ENCODE assay signal across 29 mouse cellular contexts in the genomic region with DNA sequence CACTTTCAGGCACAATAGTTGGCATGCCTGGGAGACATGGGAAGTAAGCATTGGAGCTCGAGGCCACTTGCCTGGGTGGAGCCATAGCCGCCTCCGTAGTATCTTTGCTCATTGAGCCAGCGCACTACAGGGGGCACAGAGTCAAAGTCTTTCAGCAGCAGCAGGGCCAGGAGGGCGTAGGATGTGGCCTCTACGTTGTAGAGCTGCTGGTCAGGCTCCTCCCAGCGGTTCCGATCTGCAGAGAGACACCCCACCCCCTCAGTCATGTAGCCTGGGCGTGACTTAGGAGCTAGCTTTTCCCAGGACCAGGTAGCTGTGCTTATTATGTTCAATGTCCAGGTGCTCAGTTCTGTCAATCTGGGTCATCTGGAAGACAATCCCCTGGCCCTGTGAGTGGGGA. TPM values are rescaled to one million over a fixed set of nuclear protein-coding genes. Genes with fewer than 3 reads are reported as not detected.
"Had no signal": no experiment of that assay in that cellular context is flagged by ENCODE, and none has a peak within 500 bp of the region (broad histone marks: within the 10 kb centered on the region; RNA-seq: fewer than 3 reads in every experiment).

No protein-coding gene starts in this region.

- H3K27me3 ChIP-seq: liver, embryonic 13.5 days; lung, embryonic 15.5 days; midbrain, embryonic 13.5 days; neural tube, embryonic 13.5 days had no signal

- H3K4me2 ChIP-seq: limb, embryonic 13.5 days; liver, embryonic 13.5 days; lung, embryonic 15.5 days; midbrain, embryonic 13.5 days; neural tube, embryonic 13.5 days had no signal

- DNase-seq: kidney, adult 18-20 months; kidney, adult 9 months; kidney, postnatal 14 days; kidney, postnatal 4 days; layer of hippocampus, adult 9-11 months; liver, embryonic 13.5 days; lung, postnatal 10 days; lung, postnatal 36 days; retina, postnatal 1 day; right cerebral cortex, postnatal 25 days; thymus, adult 2 months; thymus, postnatal 14 days; thymus, postnatal 4 days had no signal

- H3K9ac ChIP-seq: limb, embryonic 13.5 days; liver, embryonic 13.5 days; lung, embryonic 15.5 days; midbrain, embryonic 13.5 days; neural tube, embryonic 13.5 days had no signal

- H3K4me1 ChIP-seq: limb, embryonic 10.5 days; limb, embryonic 13.5 days; lung, embryonic 15.5 days; midbrain, embryonic 10.5 days; midbrain, embryonic 13.5 days; neural tube, embryonic 13.5 days had no signal

- H3K4me3 ChIP-seq: limb, embryonic 10.5 days; limb, embryonic 13.5 days; liver, embryonic 13.5 days; lung, embryonic 15.5 days; megakaryocyte, embryonic 14.5 days; midbrain, embryonic 10.5 days; midbrain, embryonic 13.5 days; myocyte; neural tube, embryonic 13.5 days had no signal

- ATAC-seq: intestine, embryonic 16.5 days; midbrain, embryonic 13.5 days; midbrain, embryonic 16.5 days had no signal

- H3K27ac ChIP-seq: limb, embryonic 10.5 days; limb, embryonic 13.5 days; liver, embryonic 13.5 days; lung, embryonic 15.5 days; midbrain, embryonic 10.5 days; midbrain, embryonic 13.5 days; neural tube, embryonic 13.5 days; stomach, postnatal 0 days had no signal

- H3K9me3 ChIP-seq: limb, embryonic 10.5 days; limb, embryonic 13.5 days; liver, embryonic 13.5 days; lung, embryonic 15.5 days; megakaryocyte, embryonic 14.5 days; midbrain, embryonic 10.5 days; midbrain, embryonic 13.5 days; neural tube, embryonic 13.5 days had no signal

- H3K36me3 ChIP-seq: limb, embryonic 10.5 days; limb, embryonic 13.5 days; lung, embryonic 15.5 days; midbrain, embryonic 10.5 days; midbrain, embryonic 13.5 days; neural tube, embryonic 13.5 days had no signal

RNA-seq across cellular contexts. Expression of gene C3, which starts 16.4 kb away (rescaled TPM):
- polyA plus RNA-seq: midbrain, embryonic 10.5 days had no signal

RNA-seq across cellular contexts. Expression of gene Tnfsf14, which starts 17.5 kb away (rescaled TPM):
- total RNA-seq: layer of hippocampus, adult 18-20 months; layer of hippocampus, postnatal 25 days; left cerebral cortex, adult 18-20 months; left cerebral cortex, postnatal 25 days had no signal
- polyA plus RNA-seq: midbrain, embryonic 13.5 days; midbrain, embryonic 16.5 days; myocyte; neural tube, embryonic 13.5 days; stomach, embryonic 14.5 days; stomach, postnatal 0 days had no signal
